Mouse (Mus musculus) kidney, adult 9 months (tissue): ENCODE data around the gene Bmp2.

Source experiments
- DNase-seq: peaks from one replicate; pipeline ENCODE4 v3.0.0; 2022

The Bmp2 gene

GRCm38 (mm10) chr2:133565995-133566710 is 14.2 kb downstream of the Bmp2 start:
- DNase-seq, result no peak

DNA sequence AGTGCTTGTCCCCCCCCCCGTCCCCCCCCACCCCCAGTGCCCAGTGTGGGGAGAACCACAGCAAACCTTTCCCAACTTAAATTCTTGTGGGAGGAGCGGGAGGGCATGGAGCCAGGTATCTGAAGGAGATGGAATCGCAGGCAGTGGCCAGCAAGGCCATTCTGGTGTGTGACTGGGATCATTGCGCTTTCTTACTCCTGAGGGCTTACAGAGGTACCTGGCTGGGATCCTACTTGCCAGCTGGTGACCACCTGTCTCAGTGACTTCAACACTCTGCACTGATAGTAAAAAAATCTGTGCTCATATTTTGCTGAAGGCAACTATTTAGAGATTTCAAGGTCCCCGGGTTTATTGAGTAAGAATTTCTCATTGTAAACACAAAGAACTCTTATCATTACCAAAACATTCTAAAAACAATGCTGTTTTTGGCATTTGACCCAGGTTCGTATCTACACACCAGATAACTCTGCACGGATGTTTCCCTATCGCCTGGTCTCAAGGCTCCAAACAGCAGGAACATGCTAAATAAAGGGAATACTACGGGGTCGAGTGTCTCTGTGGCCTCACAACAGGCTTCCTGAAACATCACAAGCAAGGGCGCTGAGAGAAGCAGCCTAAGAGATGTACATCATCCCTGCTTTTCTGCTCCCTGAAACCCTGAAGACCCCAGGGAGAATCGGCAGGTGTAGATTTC is 39.8 kb downstream of the Bmp2 start:
- no peak for DNase-seq
